Mouse (Mus musculus): Measurements from ENCODE around the gene B4galnt1. TPM values are rescaled to one million over a fixed set of nuclear protein-coding genes. Genes with fewer than 3 reads are reported as not detected.

Gene B4galnt1
- total and polyA plus RNA-seq, 3 experiments = 24.6 to 66.0 (median 65.8) TPM

GRCm38 (mm10) chr10:127179871-127180694 is 15.1 kb downstream of the B4galnt1 start, which contains the start of gene Slc26a10:
Slc26a10 (minus strand) TSS chr10:127180645.
- Histone ChIP-seq H3K9me3 (replicated peaks; ENCODE audit: insufficient read depth, low read length) (no peaks in the 10 kb centered on the region), H3K27me3 (ENCODE audit: control insufficient read depth in 1 of 2, insufficient read depth in 2 of 2, low read length in 2 of 2) (no peaks in the 10 kb centered on the region), H3K27ac (ENCODE audit: control insufficient read depth, low read depth, low read length) (no peak within 1 kb of the TSS), H3K9ac (ENCODE audit: control insufficient read depth, low read depth, low read length, poor library complexity, severe bottlenecking) (no peak within 1 kb of the TSS), H3K4me1 (ENCODE audit: control insufficient read depth in 1 of 2, insufficient read depth in 2 of 2, low read length in 2 of 2) (peaks cover 0 to 15% of the 10 kb centered on the region in 2 experiments; a peak in 3 of 4 replicates), H3K36me3 (ENCODE audit: control insufficient read depth in 1 of 2, insufficient read depth in 2 of 2, low read length in 2 of 2) (peaks cover 0 to 4% of the 10 kb centered on the region in 2 experiments; a peak in 2 of 4 replicates), H3K79me2 (ENCODE audit: control insufficient read depth, insufficient read depth, low read length, poor library complexity) (no peaks in the 10 kb centered on the region), H3K4me3 (ENCODE audit: control insufficient read depth in 1 of 2, insufficient read depth in 1 of 2, low read depth in 2 of 2, low read length in 2 of 2) (no peak within 1 kb of the TSS)
- no peak for DNase-seq (ENCODE audit: low read depth, low spot score)
- TF ChIP-seq MYB (IDR thresholded peaks at IDR 0.05; ENCODE audit: low read depth, low read length) = no peak
- no peak for TF ChIP-seq UBTF (IDR thresholded peaks at IDR 0.05; ENCODE audit: borderline replicate concordance, insufficient read depth, low read depth, low read length)
- TF ChIP-seq MAFK (IDR thresholded peaks at IDR 0.05; ENCODE audit: borderline replicate concordance, low read depth, low read length) = no peak

GRCm38 (mm10) chr10:127180695-127181047 is 15.6 kb downstream of the B4galnt1 start:
- no peaks in the 10 kb centered on the region for H3K9me3 ChIP-seq (replicated peaks; ENCODE audit: insufficient read depth, low read length)
- TF ChIP-seq TAL1 (IDR thresholded peaks at IDR 0.05; ENCODE audit: low read length) (no peak), MYB (IDR thresholded peaks at IDR 0.05; ENCODE audit: low read depth, low read length) (no peak), GATA1 (IDR thresholded peaks at IDR 0.05; ENCODE audit: low read depth, low read length) (peak; percentile 34; the same call in 1 of the 2 replicates), TBP (IDR thresholded peaks at IDR 0.05; ENCODE audit: low read depth, low read length) (no peak), NRF1 (IDR thresholded peaks at IDR 0.05; ENCODE audit: insufficient read depth, low read depth, low read length, poor library complexity, severe bottlenecking) (no peak), CHD1 (IDR thresholded peaks at IDR 0.05; ENCODE audit: low read depth, low read length) (no peak), CHD2 (IDR thresholded peaks at IDR 0.05; ENCODE audit: low read length) (no peak), CTCF (IDR thresholded peaks at IDR 0.05 in 2 of 3, conservative IDR thresholded peaks at IDR 0.05 in 1 of 3; ENCODE audit: control insufficient read depth in 1 of 3, insufficient read depth in 1 of 3, low read depth in 2 of 3, low read length in 3 of 3, poor library complexity in 1 of 3, severe bottlenecking in 1 of 3) (no peak), POLR2AphosphoS2 (IDR thresholded peaks at IDR 0.05; ENCODE audit: low read length) (no peak), ZNF384 (IDR thresholded peaks at IDR 0.05; ENCODE audit: low read depth, low read length) (peak; percentile 69), NELFE (IDR thresholded peaks at IDR 0.05; ENCODE audit: low read depth, low read length) (no peak), HCFC1 (IDR thresholded peaks at IDR 0.05; ENCODE audit: low read depth, low read length) (no peak), MAFK (IDR thresholded peaks at IDR 0.05; ENCODE audit: borderline replicate concordance, low read depth, low read length) (no peak), EP300 (IDR thresholded peaks at IDR 0.05; ENCODE audit: low read depth in 1 of 2, low read length in 2 of 2) (no peak), ZC3H11A (IDR thresholded peaks at IDR 0.05; ENCODE audit: low read depth, low read length) (no peak)
- H3K4me1 ChIP-seq (ENCODE audit: control insufficient read depth in 1 of 2, insufficient read depth in 2 of 2, low read length in 2 of 2) = peaks cover 0 to 15% of the 10 kb centered on the region in 2 experiments; a peak in 3 of 4 replicates
- peak; percentile 43 for DNase-seq (ENCODE audit: low read depth, low spot score)
- no peak overlapping the region for H3K4me3 ChIP-seq (ENCODE audit: control insufficient read depth in 1 of 2, insufficient read depth in 1 of 2, low read depth in 2 of 2, low read length in 2 of 2)
- H3K27me3 ChIP-seq (ENCODE audit: control insufficient read depth in 1 of 2, insufficient read depth in 2 of 2, low read length in 2 of 2) = no peaks in the 10 kb centered on the region
- H3K79me2 ChIP-seq (ENCODE audit: control insufficient read depth, insufficient read depth, low read length, poor library complexity) = no peaks in the 10 kb centered on the region
- H3K9ac ChIP-seq (ENCODE audit: control insufficient read depth, low read depth, low read length, poor library complexity, severe bottlenecking) = no peak overlapping the region
- peaks cover 0 to 4% of the 10 kb centered on the region in 2 experiments; a peak in 2 of 4 replicates for H3K36me3 ChIP-seq (ENCODE audit: control insufficient read depth in 1 of 2, insufficient read depth in 2 of 2, low read length in 2 of 2)
- H3K27ac ChIP-seq (ENCODE audit: control insufficient read depth, low read depth, low read length) = no peak overlapping the region

Measured in MEL (cell line).